Mouse (Mus musculus) liver, adult (tissue): ENCODE measurements at regions not wholly inside any gene's neighbourhood (a gene's known extent, or its start where the extent isn't known, plus 50 kb on each side); places are given as distances from the start of the nearest gene placed in this dataset.

Experiments used
- GATA4 ChIP-seq: IDR thresholded peaks from 2 replicates; pipeline ENCODE4 v1.6.1; 2014; ENCODE audit warnings: mild to moderate bottlenecking, low read length; ENCODE audit not compliant: insufficient replicate concordance

DNA sequence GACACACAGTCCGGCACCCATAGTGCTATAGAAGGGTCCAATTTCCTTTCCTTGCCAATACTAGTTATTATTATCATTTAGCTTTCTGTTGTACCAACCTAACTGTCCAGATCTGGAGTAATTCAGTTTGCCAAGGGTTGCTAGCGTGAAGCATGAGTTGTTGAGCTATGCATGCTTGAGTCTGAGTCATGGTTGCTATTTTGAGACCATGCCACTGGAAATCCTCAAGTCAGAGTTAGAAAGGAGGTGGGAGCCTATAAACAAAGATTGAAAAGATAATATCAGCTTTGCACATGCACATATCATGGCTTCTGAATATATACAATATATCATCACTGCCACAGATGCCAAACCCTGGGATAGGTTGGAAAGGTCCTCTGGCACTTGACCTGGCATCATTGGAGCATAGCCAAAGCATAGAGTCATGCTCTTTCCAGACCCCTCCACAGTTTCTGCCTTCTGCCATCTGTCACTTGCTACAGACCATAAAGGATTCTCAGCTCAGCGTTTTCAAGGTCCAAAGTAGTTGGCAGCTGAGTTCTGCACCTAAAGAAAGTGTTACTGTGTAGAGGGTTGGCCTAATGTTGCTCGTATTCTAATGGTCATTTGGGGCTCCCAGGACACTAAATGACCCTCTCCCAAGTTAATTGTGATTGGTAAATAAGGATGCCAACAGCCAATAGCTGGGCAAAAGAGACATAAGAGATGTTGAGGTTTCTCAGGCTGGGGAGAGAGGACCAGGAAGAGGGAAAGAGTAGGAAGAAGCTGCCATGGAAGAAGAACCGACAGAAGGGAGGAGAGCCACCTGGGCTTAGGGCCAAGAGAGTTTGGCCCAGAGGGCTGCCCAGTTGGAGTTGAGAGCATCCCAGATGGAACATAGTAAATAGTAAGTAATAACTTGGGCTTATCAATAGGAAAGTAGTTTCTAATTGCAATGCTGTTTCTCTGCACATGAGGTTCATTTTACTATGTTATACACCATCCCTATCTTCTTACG is 586.9 kb downstream of the Ptprc start:
- no peak for TF ChIP-seq GATA4

- TF ChIP-seq GATA4 = no peak
Measured at GRCm38 (mm10) chr1:137587481-137588228, 587.9 kb downstream of the Ptprc start.

GRCm38 (mm10) chr1:137584696-137585095 is 590.8 kb downstream of the Ptprc start:
- TF ChIP-seq GATA4 = no peak

DNA sequence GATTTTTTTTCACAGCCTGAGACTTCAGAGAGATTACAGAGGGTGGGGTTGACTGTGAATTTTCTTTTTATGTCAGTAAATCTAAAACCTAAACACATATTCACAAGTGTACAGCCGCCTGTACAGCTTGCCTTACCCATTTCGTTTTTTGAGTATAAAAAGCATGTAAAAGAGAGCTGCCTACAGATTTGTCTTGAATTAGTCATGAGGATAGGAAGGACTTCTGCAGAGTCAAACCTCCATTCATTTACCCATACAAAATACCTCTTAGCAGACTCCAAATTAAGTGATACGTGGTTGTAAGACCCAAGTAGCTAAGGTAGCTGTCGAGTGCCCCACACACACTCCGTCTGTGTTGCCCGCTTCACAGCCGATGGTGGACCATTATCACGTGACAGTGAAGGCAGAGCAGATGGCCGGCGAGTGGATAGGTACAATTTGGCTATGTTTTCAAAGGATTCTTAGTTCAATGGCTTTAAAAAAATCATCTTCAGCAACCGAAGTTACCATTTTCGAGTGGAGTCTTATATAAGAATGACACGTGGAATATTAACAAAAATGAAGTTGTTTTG is 591.3 kb downstream of the Ptprc start:
- TF ChIP-seq GATA4 = no peak

DNA sequence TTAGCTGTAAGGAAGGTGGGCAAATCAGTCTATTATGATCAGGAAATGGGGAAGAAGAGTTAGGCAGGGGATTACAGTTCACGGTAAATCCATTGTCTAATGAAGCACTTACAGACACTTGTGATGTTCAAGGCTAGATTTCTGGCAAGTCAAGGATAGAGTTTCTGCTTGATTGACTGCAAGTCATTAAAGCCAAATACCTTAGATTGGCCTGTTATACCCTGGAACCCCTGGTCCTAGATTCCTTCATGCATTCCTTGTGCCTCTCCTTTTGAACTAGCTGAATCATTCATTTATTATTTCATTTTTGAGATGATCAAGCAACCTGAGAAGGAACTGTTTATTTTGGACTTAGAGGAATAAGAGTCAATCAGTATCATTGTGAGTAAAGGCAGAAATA is 597.9 kb downstream of the Ptprc start:
- TF ChIP-seq GATA4 = no peak

- no peak for TF ChIP-seq GATA4
Measured at GRCm38 (mm10) chr1:137576174-137576573, 599.3 kb downstream of the Ptprc start.

- no peak for TF ChIP-seq GATA4
Measured at GRCm38 (mm10) chr1:137575380-137575779, 600.1 kb downstream of the Ptprc start.

GRCm38 (mm10) chr1:137571905-137572865 is 603.3 kb downstream of the Ptprc start:
- TF ChIP-seq GATA4 = no peak

DNA sequence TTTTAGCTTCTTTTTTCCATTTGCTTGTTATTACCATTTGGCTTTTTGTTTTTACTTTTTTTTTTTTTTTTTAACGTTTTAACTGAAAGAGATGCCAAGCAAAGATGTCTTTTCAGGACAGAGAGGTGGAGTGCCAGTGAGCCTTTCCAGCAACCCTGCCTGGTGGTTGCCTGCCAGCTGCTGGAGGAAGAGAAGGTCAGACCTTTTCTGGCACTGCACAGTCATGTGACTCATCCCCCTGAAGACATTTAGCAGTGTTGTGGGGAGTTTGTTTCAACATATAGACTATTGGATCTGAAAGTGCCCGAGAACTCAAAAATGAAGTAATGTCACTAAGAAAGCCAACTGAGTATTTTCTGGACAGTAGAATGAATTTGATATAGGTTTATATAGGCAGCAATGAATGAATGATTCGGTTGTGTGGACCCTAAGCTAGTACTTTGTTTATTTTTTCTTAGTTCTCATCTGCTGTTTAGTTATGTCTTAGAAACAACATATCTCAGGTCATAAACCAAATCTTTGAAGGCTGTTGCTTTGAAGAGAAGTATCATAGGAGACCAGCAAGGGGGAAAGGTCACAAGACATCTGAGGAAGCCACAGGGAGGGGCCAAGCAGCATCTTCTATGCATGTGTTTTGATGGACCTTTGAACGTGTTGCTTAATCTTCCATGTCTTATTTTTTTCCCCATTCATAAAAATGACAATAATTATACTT is 604.2 kb downstream of the Ptprc start:
- no peak for TF ChIP-seq GATA4

GRCm38 (mm10) chr1:137567526-137567925 is 607.3 kb upstream of the Nr5a2 start:
- no peak for TF ChIP-seq GATA4

DNA sequence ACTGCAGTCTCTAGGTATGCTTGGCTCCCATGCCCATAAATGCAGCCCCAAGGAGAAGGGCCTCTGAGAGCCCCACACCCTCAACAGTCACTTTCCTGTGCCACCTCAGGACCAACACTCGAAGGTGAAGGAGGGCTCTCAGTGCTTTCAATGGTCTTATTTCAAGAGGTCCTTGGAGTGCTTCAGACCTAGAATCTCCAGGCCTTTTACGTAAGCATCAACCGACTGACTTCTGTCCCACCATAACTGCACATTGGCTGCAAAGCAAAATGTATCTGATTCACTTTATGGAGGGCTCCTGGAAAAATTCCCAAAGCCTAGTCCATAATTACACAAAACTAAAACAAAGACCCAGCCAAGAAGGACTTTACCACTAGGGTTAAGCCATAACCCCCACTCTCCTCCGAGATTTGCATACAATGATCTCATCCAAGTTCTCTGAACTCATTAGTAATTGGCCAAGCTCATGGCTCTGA is 605.4 kb upstream of the Nr5a2 start:
- no peak for TF ChIP-seq GATA4

DNA sequence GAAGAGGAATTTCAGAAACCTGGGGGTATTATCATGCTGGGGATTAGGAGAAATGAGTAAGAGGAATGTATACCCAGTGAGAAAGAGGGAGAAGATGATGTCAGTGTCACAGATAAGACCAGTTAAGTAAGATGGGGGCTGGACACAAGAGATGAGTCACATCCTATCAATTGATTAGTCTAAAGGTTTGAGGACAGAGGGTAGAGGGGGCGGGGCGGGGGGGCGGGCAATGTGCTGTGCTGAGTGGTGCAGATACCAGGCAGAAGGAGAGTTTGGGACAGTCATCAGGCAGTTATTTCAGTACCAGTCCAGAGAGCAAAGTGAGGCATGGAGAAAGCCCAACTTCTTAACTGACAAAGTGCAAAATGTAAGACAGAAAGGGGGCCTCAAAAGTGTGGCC is 601.4 kb upstream of the Nr5a2 start:
- TF ChIP-seq GATA4 = no peak

DNA sequence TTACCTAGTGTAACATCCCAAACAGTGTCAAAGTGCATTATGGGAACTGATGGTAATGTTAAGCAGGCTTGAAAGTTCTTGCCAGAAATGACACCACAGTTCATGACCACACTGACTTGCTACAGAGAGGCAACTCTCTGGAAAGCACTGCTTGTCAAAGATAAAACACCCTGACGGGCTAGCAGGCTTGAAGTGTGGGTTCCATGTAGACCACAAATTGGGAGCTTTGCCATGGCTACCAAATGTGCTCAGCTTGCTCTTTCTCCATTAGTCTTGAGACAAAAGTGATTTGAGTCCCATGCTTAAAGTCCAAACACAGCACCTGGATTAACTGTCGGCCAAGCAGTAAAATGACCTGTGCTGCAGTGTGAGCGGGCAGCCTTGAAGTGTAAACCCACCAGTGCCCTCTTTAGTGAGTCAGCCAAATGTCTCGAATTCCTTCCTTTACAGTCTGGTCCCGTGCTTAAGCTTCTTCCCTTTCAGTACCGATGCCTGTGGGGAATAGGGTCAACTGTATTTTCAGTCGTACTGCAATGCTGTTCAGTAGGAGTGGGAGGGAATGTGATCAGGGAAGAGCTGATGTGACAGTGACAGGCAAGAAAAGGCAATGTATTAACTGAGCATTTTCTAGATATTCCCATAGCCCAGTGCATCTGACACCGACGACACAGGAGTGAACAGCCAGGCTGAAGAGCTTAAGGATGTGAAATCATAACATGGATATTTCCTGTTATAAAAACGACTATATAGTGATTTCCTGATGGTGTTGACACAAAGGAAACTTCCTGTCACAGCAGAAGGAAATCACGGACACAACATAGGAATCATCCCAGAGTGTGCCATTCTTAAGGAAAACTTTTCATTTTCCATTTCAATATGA is 600.4 kb upstream of the Nr5a2 start:
- no peak for TF ChIP-seq GATA4

- TF ChIP-seq GATA4 = no peak
Measured at GRCm38 (mm10) chr1:137549659-137550058, 589.4 kb upstream of the Nr5a2 start.
